Mouse (Mus musculus): ENCODE results near the gene Eme2. TPM values are rescaled to one million over a fixed set of nuclear protein-coding genes. Genes with fewer than 3 reads are reported as not detected.

Eme2 gene
- polyA plus RNA-seq, 1 experiment from 2014 or later = 28.6 TPM

DNA sequence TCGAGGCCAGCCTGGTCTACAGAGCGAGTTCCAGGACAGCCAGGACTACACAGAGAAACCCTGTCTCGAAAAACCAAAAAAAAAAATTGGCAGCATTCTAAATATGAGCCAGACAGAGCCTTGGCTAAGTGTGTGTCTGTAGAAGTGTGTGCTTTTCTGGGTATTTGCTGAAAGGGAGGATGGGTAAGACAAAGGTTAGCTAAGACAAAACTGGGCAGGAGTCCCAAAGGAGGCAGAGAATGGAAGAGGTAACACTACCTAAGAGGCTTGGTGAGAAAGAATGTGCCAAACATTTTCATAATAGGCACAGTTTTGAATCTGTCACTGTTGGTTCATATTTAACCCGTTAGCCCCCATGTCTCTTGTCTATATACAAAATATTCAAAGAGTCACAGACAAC lies 37.5 kb upstream of the Eme2 start:
- WGBS = 96% methylated on average over 4 of the region's 4 CpGs
- Histone ChIP-seq H3K9ac (ENCODE audit: low read depth, low read length) (no peak overlapping the region), H3K4me3 (ENCODE audit: low read depth, low read length) (no peak overlapping the region), H3K27me3 (ENCODE audit: control insufficient read depth, insufficient read depth, low read depth, low read length) (no peaks in the 10 kb centered on the region), H3K4me1 (ENCODE audit: control insufficient read depth, insufficient read depth, low read length) (peaks cover 30% of the 10 kb centered on the region), H3K9me3 (replicated peaks; ENCODE audit: control insufficient read depth, low read length, poor library complexity, severe bottlenecking) (no peaks in the 10 kb centered on the region), H3K36me3 (ENCODE audit: control insufficient read depth, insufficient read depth, low read length) (peaks cover 7% of the 10 kb centered on the region), H3K4me2 (ENCODE audit: low read length) (no peak overlapping the region), H3K27ac (ENCODE audit: low read length) (no peak overlapping the region)
- no peak for ATAC-seq

GRCm38 (mm10) chr17:24929506-24929905 lies 34.6 kb upstream of the Eme2 start:
- WGBS = 78% methylated on average over 1 of the region's 1 CpGs
- Histone ChIP-seq H3K36me3 (ENCODE audit: control insufficient read depth, insufficient read depth, low read length) (peaks cover 23% of the 10 kb centered on the region), H3K9ac (ENCODE audit: low read depth, low read length) (no peak overlapping the region), H3K9me3 (replicated peaks; ENCODE audit: control insufficient read depth, low read length, poor library complexity, severe bottlenecking) (no peaks in the 10 kb centered on the region), H3K4me3 (ENCODE audit: low read depth, low read length) (no peak overlapping the region), H3K27ac (ENCODE audit: low read length) (no peak overlapping the region), H3K27me3 (ENCODE audit: control insufficient read depth, insufficient read depth, low read depth, low read length) (no peaks in the 10 kb centered on the region), H3K4me1 (ENCODE audit: control insufficient read depth, insufficient read depth, low read length) (peaks cover 15% of the 10 kb centered on the region), H3K4me2 (ENCODE audit: low read length) (no peak overlapping the region)
- ATAC-seq = no peak

- Histone ChIP-seq H3K9me3 (replicated peaks; ENCODE audit: control insufficient read depth, low read length, poor library complexity, severe bottlenecking) (no peaks in the 10 kb centered on the region), H3K27ac (ENCODE audit: low read length) (no peak overlapping the region), H3K36me3 (ENCODE audit: control insufficient read depth, insufficient read depth, low read length) (peaks cover 72% of the 10 kb centered on the region), H3K9ac (ENCODE audit: low read depth, low read length) (no peak overlapping the region), H3K4me3 (ENCODE audit: low read depth, low read length) (no peak overlapping the region), H3K4me2 (ENCODE audit: low read length) (no peak overlapping the region), H3K4me1 (ENCODE audit: control insufficient read depth, insufficient read depth, low read length) (no peaks in the 10 kb centered on the region), H3K27me3 (ENCODE audit: control insufficient read depth, insufficient read depth, low read depth, low read length) (no peaks in the 10 kb centered on the region)
- 96% methylated on average over 1 of the region's 1 CpGs for WGBS
- no peak for ATAC-seq
These were observed 28.4 kb upstream of the Eme2 start for GRCm38 (mm10) chr17:24923246-24923645.

DNA sequence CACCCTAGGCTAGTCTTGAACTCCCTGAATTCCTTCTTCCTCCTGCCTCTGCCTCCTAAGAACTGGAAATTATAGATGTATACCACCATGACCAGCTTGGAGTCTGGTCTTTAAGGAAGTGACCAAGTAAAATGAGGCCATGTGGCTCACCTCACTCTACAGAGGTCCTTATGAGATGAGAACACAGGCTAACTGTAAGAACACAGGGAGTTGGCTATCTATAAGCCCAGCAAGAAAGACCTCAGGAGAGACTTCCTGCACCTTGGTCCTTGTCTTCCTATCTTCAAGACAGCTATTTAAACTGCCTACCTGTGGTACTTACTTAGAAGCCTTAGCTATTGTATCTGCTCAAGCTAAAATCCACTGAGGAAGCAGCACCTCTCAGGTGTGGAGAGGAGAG lies 19.1 kb upstream of the Eme2 start:
- Histone ChIP-seq H3K36me3 (ENCODE audit: control insufficient read depth, insufficient read depth, low read length) (peaks cover 69% of the 10 kb centered on the region), H3K4me2 (ENCODE audit: low read length) (no peak overlapping the region), H3K9ac (ENCODE audit: low read depth, low read length) (no peak overlapping the region), H3K4me1 (ENCODE audit: control insufficient read depth, insufficient read depth, low read length) (no peaks in the 10 kb centered on the region), H3K27me3 (ENCODE audit: control insufficient read depth, insufficient read depth, low read depth, low read length) (no peaks in the 10 kb centered on the region), H3K9me3 (replicated peaks; ENCODE audit: control insufficient read depth, low read length, poor library complexity, severe bottlenecking) (no peaks in the 10 kb centered on the region), H3K4me3 (ENCODE audit: low read depth, low read length) (no peak overlapping the region), H3K27ac (ENCODE audit: low read length) (no peak overlapping the region)
- ATAC-seq = no peak

DNA sequence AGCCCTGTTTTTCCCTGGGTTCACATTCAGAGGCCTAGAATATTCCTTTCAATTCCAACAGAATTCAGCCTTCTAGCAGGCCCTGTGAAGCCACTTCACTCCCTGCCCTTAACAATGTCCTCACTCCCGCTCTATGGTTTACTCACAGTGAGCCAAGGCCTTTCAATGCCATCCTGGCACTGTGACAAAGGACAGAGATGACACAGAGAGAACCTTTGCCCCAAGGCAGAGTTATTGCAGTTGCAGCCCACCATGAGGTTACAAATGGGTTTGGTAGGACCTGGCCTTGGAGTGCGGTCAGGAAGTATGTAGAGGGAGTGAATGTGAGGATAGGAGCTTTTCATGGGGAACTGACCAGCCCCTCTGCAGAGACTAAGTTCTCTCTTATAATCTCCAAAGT lies 12.7 kb upstream of the Eme2 start:
- no peak for ATAC-seq
- 100% methylated on average over 2 of the region's 2 CpGs for WGBS
- H3K4me3 ChIP-seq (ENCODE audit: low read depth, low read length) = no peak overlapping the region

DNA sequence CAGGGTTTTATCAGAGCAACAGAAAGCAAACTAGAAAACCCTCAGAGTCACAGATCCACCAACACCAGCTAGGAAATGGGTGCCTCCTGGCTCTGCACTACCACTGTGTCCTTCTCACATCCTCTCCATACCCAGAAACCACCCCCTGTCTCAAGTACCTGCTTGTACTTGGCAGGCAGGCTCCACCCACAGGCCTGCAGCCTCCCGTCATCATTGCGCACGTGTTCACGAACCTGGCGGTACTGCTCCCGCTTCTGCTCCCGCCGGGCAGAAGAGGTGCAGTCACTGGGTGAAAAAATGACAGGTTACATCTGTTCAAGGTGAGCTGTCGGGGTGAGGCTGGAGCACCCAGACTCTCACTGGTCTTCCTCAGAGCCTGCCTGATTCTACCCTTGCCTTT lies 8.9 kb upstream of the Eme2 start:
- Histone ChIP-seq H3K4me1 (ENCODE audit: control insufficient read depth, insufficient read depth, low read length) (no peaks in the 10 kb centered on the region), H3K9me3 (replicated peaks; ENCODE audit: control insufficient read depth, low read length, poor library complexity, severe bottlenecking) (no peaks in the 10 kb centered on the region), H3K27ac (ENCODE audit: low read length) (no peak overlapping the region), H3K27me3 (ENCODE audit: control insufficient read depth, insufficient read depth, low read depth, low read length) (no peaks in the 10 kb centered on the region), H3K36me3 (ENCODE audit: control insufficient read depth, insufficient read depth, low read length) (peaks cover 73% of the 10 kb centered on the region), H3K4me2 (ENCODE audit: low read length) (no peak overlapping the region), H3K9ac (ENCODE audit: low read depth, low read length) (no peak overlapping the region), H3K4me3 (ENCODE audit: low read depth, low read length) (no peak overlapping the region)
- WGBS = 93% methylated on average over 9 of the region's 9 CpGs
- ATAC-seq = no peak

More for the DNA sequence above, 12.7 kb upstream of the Eme2 start:
- H3K9me3 ChIP-seq (replicated peaks; ENCODE audit: control insufficient read depth, low read length, poor library complexity, severe bottlenecking) = no peaks in the 10 kb centered on the region
- no peak overlapping the region for H3K9ac ChIP-seq (ENCODE audit: low read depth, low read length)
- H3K4me1 ChIP-seq (ENCODE audit: control insufficient read depth, insufficient read depth, low read length) = no peaks in the 10 kb centered on the region
- H3K36me3 ChIP-seq (ENCODE audit: control insufficient read depth, insufficient read depth, low read length) = peaks cover 62% of the 10 kb centered on the region
- H3K27ac ChIP-seq (ENCODE audit: low read length) = no peak overlapping the region
- no peak overlapping the region for H3K4me2 ChIP-seq (ENCODE audit: low read length)
- no peaks in the 10 kb centered on the region for H3K27me3 ChIP-seq (ENCODE audit: control insufficient read depth, insufficient read depth, low read depth, low read length)

DNA sequence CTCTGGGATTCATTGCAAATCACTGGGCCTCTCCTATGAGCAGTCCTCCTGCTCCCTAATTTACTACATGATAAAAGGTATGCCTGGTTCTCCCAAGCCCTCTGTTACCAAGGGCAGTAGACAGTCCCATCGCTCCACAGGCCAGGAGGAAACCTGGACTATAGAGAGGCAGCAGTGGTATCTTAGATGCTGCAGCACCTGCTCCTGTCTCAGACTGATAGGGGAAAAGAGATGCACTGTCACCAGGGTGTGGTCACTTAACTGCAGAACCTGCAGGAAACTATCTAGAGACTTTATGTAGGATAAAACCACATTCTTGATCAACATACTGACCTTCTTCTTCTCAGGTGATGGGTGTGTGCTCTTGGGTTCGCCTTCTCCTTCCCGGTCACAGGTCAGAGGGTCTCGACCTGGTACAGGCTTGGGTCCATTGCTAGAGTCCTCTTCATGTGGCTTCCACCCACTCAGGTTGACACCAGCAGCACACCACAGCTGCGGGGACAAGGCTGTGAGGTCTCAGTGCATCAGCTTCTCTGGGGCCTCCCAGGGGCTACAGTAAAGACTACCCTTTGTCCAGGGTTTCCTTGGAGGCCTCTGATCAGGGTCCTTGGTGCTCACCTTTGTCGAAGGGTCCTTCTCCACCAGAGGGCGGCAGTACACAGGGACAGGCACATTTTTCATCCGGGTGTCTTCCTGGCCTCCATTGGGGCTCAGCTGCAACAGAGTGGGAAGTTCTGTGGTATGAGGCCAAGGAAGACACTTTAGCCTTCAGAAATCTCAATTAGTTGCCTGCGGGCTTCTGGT lies 8.0 kb upstream of the Eme2 start:
- no peak for ATAC-seq
- peaks cover 73% of the 10 kb centered on the region for H3K36me3 ChIP-seq (ENCODE audit: control insufficient read depth, insufficient read depth, low read length)
- H3K9me3 ChIP-seq (replicated peaks; ENCODE audit: control insufficient read depth, low read length, poor library complexity, severe bottlenecking) = no peaks in the 10 kb centered on the region
- H3K27ac ChIP-seq (ENCODE audit: low read length) = no peak overlapping the region
- H3K9ac ChIP-seq (ENCODE audit: low read depth, low read length) = no peak overlapping the region
- no peak overlapping the region for H3K4me3 ChIP-seq (ENCODE audit: low read depth, low read length)
- H3K27me3 ChIP-seq (ENCODE audit: control insufficient read depth, insufficient read depth, low read depth, low read length) = no peaks in the 10 kb centered on the region
- peaks cover under 1% of the 10 kb centered on the region for H3K4me1 ChIP-seq (ENCODE audit: control insufficient read depth, insufficient read depth, low read length)
- WGBS = 73% methylated on average over 9 of the region's 9 CpGs
- no peak overlapping the region for H3K4me2 ChIP-seq (ENCODE audit: low read length)

GRCm38 (mm10) chr17:24902124-24902523 lies 7.2 kb upstream of the Eme2 start:
- WGBS = 89% methylated on average over 5 of the region's 5 CpGs
- no peak for ATAC-seq
- H3K27ac ChIP-seq (ENCODE audit: low read length) = no peak overlapping the region
- no peak overlapping the region for H3K4me3 ChIP-seq (ENCODE audit: low read depth, low read length)
- H3K4me1 ChIP-seq (ENCODE audit: control insufficient read depth, insufficient read depth, low read length) = peaks cover 8% of the 10 kb centered on the region
- H3K27me3 ChIP-seq (ENCODE audit: control insufficient read depth, insufficient read depth, low read depth, low read length) = no peaks in the 10 kb centered on the region
- no peak overlapping the region for H3K4me2 ChIP-seq (ENCODE audit: low read length)
- H3K9me3 ChIP-seq (replicated peaks; ENCODE audit: control insufficient read depth, low read length, poor library complexity, severe bottlenecking) = no peaks in the 10 kb centered on the region
- peaks cover 69% of the 10 kb centered on the region for H3K36me3 ChIP-seq (ENCODE audit: control insufficient read depth, insufficient read depth, low read length)
- no peak overlapping the region for H3K9ac ChIP-seq (ENCODE audit: low read depth, low read length)

- H3K9ac ChIP-seq (ENCODE audit: low read depth, low read length) = no peak overlapping the region
- no peak for ATAC-seq
- no peaks in the 10 kb centered on the region for H3K9me3 ChIP-seq (replicated peaks; ENCODE audit: control insufficient read depth, low read length, poor library complexity, severe bottlenecking)
- 94% methylated on average over 6 of the region's 6 CpGs for WGBS
- H3K27ac ChIP-seq (ENCODE audit: low read length) = no peak overlapping the region
- H3K4me1 ChIP-seq (ENCODE audit: control insufficient read depth, insufficient read depth, low read length) = peaks cover 21% of the 10 kb centered on the region
- no peaks in the 10 kb centered on the region for H3K27me3 ChIP-seq (ENCODE audit: control insufficient read depth, insufficient read depth, low read depth, low read length)
- peaks cover 62% of the 10 kb centered on the region for H3K36me3 ChIP-seq (ENCODE audit: control insufficient read depth, insufficient read depth, low read length)
- H3K4me3 ChIP-seq (ENCODE audit: low read depth, low read length) = no peak overlapping the region
- H3K4me2 ChIP-seq (ENCODE audit: low read length) = no peak overlapping the region
These were observed 5.1 kb upstream of the Eme2 start for GRCm38 (mm10) chr17:24900014-24900413.

All from midbrain, embryonic 16.5 days (tissue).